ENCODE assay signal across 8 mouse cellular contexts in genomic region chr7:67443001-67443555, GRCm38 (mm10).
DNase-seq lines count a peak whose midpoint lies in the region; ATAC-seq lines count a peak whose summit lies in the region.

No protein-coding gene starts in this region.

- DNase-seq in cerebellum, adult 11-12 months = no peak
- peak; percentile 36 to 57 for DNase-seq in urinary bladder, postnatal 36 days (ENCODE audit: low spot score in 2 of 2)
- DNase-seq in urinary bladder, postnatal 10 days (ENCODE audit: low spot score) = no peak
- DNase-seq in gastrocnemius, postnatal 14 days = peak; percentile 54
- peak; percentile 46 for DNase-seq in limb, embryonic 11.5 days (ENCODE audit: low spot score)
- DNase-seq in right cerebral cortex, postnatal 10 days (ENCODE audit: low spot score in 2 of 2) = peak; percentile 68
- no peak for DNase-seq in natural killer cell, adult 2 months (ENCODE audit: low spot score in 2 of 2)

- H3K4me2 ChIP-seq in limb, embryonic 11.5 days (ENCODE audit: low read depth, severe bottlenecking) = no peak overlapping the region

- H3K9me3 ChIP-seq in limb, embryonic 11.5 days (ENCODE audit: control insufficient read depth, low read length) = no peaks in the 10 kb centered on the region

- no peak overlapping the region for H3K27ac ChIP-seq in limb, embryonic 11.5 days (replicated peaks; ENCODE audit: low read depth, low read length)

- no peaks in the 10 kb centered on the region for H3K27me3 ChIP-seq in limb, embryonic 11.5 days (ENCODE audit: control insufficient read depth, insufficient read depth, low read length)

- H3K36me3 ChIP-seq in limb, embryonic 11.5 days (ENCODE audit: control insufficient read depth, insufficient read depth, low read length) = no peaks in the 10 kb centered on the region

- 25% methylated on average over 12 of the region's 12 CpGs for WGBS in limb, embryonic 11.5 days

- H3K4me1 ChIP-seq in limb, embryonic 11.5 days (ENCODE audit: control insufficient read depth, insufficient read depth, low read length) = peaks cover 24% of the 10 kb centered on the region; the same call in 1 of the 2 replicates

- intact Hi-C loops in gastrocnemius, postnatal 14 days (cut with DNase I; ENCODE audit: low total_unique reads) = no loop called here

- peak; percentile 64; the same call in 1 of the 2 replicates for ATAC-seq in cerebellum, adult (ENCODE audit: insufficient number of reproducible peaks, low FRiP score, low TSS enrichment)
- 0 out of 2 replicates have a peak, but pooled peaks have one; percentile 23 for ATAC-seq in limb, embryonic 11.5 days (ENCODE audit: insufficient number of reproducible peaks, low FRiP score, low TSS enrichment, low read depth)

- H3K4me3 ChIP-seq in limb, embryonic 11.5 days (ENCODE audit: low read depth, low read length) = no peak overlapping the region

- no peak overlapping the region for H3K9ac ChIP-seq in limb, embryonic 11.5 days (ENCODE audit: low read length)

Comparison
In these comparisons a context has a peak if more than half of its experiments do, and no peak if none do; other contexts are left out.
1. DNase-seq: peak in urinary bladder, postnatal 36 days (2 of 2), gastrocnemius, postnatal 14 days (single experiment), limb, embryonic 11.5 days (single experiment) and right cerebral cortex, postnatal 10 days (2 of 2); none in cerebellum, adult 11-12 months (single experiment), urinary bladder, postnatal 10 days (single experiment) and natural killer cell, adult 2 months (0 of 2).